ENCODE assay signal across 7 mouse cellular contexts in genomic region chr17:78201221-78202058, GRCm38 (mm10). TPM values are rescaled to one million over a fixed set of nuclear protein-coding genes. Genes with fewer than 3 reads are reported as not detected.
DNase-seq lines count a peak whose midpoint lies in the region; ATAC-seq and TF ChIP-seq lines count a peak whose summit lies in the region.

No protein-coding gene starts in this region.

- H3K9me3 ChIP-seq in forebrain, embryonic 16.5 days (ENCODE audit: control insufficient read depth, low read length), result no peaks in the 10 kb centered on the region
- no peaks in the 10 kb centered on the region for H3K9me3 ChIP-seq in intestine, postnatal 0 days (ENCODE audit: control insufficient read depth)
- H3K9me3 ChIP-seq in stomach, embryonic 15.5 days, result no peaks in the 10 kb centered on the region

- DNase-seq in 3134 (ENCODE audit: extremely low read depth, insufficient read length, low spot score) (peak; percentile 72), 3T3-L1 (ENCODE audit: low read depth, low spot score) (peak; percentile 52)
- DNase-seq in brain, embryonic 14.5 days (ENCODE audit: low read depth), result peak; percentile 62

- TF ChIP-seq CTCF in brain, embryonic 14.5 days (IDR thresholded peaks at IDR 0.05; ENCODE audit: borderline replicate concordance, extremely low read depth, insufficient read depth, insufficient read length), result no peak
- no peak for TF ChIP-seq CTCF in intestine, postnatal 0 days (IDR thresholded peaks at IDR 0.05; ENCODE audit: low read depth)

- ATAC-seq in forebrain, embryonic 16.5 days, result peak; percentile 53
- ATAC-seq in intestine, postnatal 0 days, result peak; percentile 56
- peak; percentile 25 for ATAC-seq in megakaryocyte, adult 5-6 weeks (ENCODE audit: poor library complexity, severe bottlenecking)
- peak; percentile 62 for ATAC-seq in stomach, embryonic 15.5 days (ENCODE audit: insufficient read depth, low FRiP score, low read depth)

- H3K36me3 ChIP-seq in forebrain, embryonic 16.5 days (ENCODE audit: control insufficient read depth, insufficient read depth), result no peaks in the 10 kb centered on the region
- H3K36me3 ChIP-seq in intestine, postnatal 0 days (ENCODE audit: control insufficient read depth, insufficient read depth), result no peaks in the 10 kb centered on the region
- H3K36me3 ChIP-seq in stomach, embryonic 15.5 days, result no peaks in the 10 kb centered on the region

- peak overlapping the region; percentile 83 for H3K4me2 ChIP-seq in forebrain, embryonic 16.5 days (ENCODE audit: low read length)
- peak overlapping the region; percentile 86 for H3K4me2 ChIP-seq in intestine, postnatal 0 days (replicated peaks; ENCODE audit: low read depth)
- H3K4me2 ChIP-seq in stomach, embryonic 15.5 days, result peak overlapping the region; percentile 97

- TF ChIP-seq POLR2A in brain, embryonic 14.5 days (IDR thresholded peaks at IDR 0.05; ENCODE audit: borderline replicate concordance, extremely low read depth, insufficient read depth, insufficient read length, poor library complexity, severe bottlenecking), result no peak

- H3K27me3 ChIP-seq in forebrain, embryonic 16.5 days (replicated peaks; ENCODE audit: control insufficient read depth, insufficient read depth, low read length), result no peaks in the 10 kb centered on the region
- no peaks in the 10 kb centered on the region for H3K27me3 ChIP-seq in intestine, postnatal 0 days (replicated peaks; ENCODE audit: control insufficient read depth, insufficient read depth, low read length)
- H3K27me3 ChIP-seq in stomach, embryonic 15.5 days (replicated peaks), result no peaks in the 10 kb centered on the region

- peak overlapping the region; percentile 73 for H3K4me3 ChIP-seq in forebrain, embryonic 16.5 days (replicated peaks; ENCODE audit: low read length)
- peak overlapping the region; percentile 89 for H3K4me3 ChIP-seq in intestine, postnatal 0 days (ENCODE audit: low read depth, low read length)
- peak overlapping the region; percentile 86 for H3K4me3 ChIP-seq in stomach, embryonic 15.5 days (replicated peaks)

- H3K27ac ChIP-seq in forebrain, embryonic 16.5 days (ENCODE audit: low read length), result peak overlapping the region; percentile 85; the same call in 1 of the 2 replicates
- 0 out of 2 replicates have a peak overlapping the region, but pooled peaks have one; percentile 87 for H3K27ac ChIP-seq in intestine, postnatal 0 days (ENCODE audit: low read depth, low read length)
- H3K27ac ChIP-seq in stomach, embryonic 15.5 days, result peak overlapping the region; percentile 96; the same call in 1 of the 2 replicates

- H3K9ac ChIP-seq in forebrain, embryonic 16.5 days (replicated peaks; ENCODE audit: low read depth, low read length), result peak overlapping the region; percentile 86
- H3K9ac ChIP-seq in intestine, postnatal 0 days (ENCODE audit: low read depth, low read length), result peak overlapping the region; percentile 78
- H3K9ac ChIP-seq in stomach, embryonic 15.5 days, result peak overlapping the region; percentile 73

- H3K4me1 ChIP-seq in forebrain, embryonic 16.5 days (replicated peaks; ENCODE audit: control insufficient read depth, insufficient read depth, low read length), result peaks cover 33% of the 10 kb centered on the region
- peaks cover 8% of the 10 kb centered on the region; the same call in 1 of the 2 replicates for H3K4me1 ChIP-seq in intestine, postnatal 0 days (replicated peaks; ENCODE audit: control insufficient read depth, insufficient read depth, low read length)
- H3K4me1 ChIP-seq in stomach, embryonic 15.5 days, result peaks cover 29% of the 10 kb centered on the region

- under 1% methylated on average over 39 of the region's 39 CpGs for WGBS in forebrain, embryonic 16.5 days
- WGBS in intestine, postnatal 0 days, result 2% methylated on average over 39 of the region's 39 CpGs
- WGBS in stomach, embryonic 15.5 days, result under 1% methylated on average over 39 of the region's 39 CpGs

RNA-seq across cellular contexts. Expression of gene Crim1, which starts 1.4 kb away (rescaled TPM):
- polyA plus RNA-seq in brain, embryonic 14.5 days (2012; rRNA removed), result 23.2 and 39.5 TPM in 2 replicates
- polyA plus RNA-seq in forebrain, embryonic 16.5 days (2015; fragmentation: Nextera tagmentation; extraction: Ambion mirVana), result 7.8 and 9.9 TPM in 2 replicates
- 7.7 and 9.0 TPM in 2 replicates for polyA plus RNA-seq in intestine, postnatal 0 days (2015; fragmentation: Nextera tagmentation; extraction: Ambion mirVana)
- 0.27 and 1.2 TPM in 2 replicates for total RNA-seq in megakaryocyte, adult 5-6 weeks (2015)
- 0.73 and 2.0 TPM in 2 replicates for total RNA-seq in megakaryocyte, adult 5-6 weeks (2017)
- 5.2 TPM in 2 replicates for polyA plus RNA-seq in stomach, embryonic 15.5 days (2015; fragmentation: Nextera tagmentation; extraction: Ambion mirVana)

Comparison
In these comparisons a context has a peak if more than half of its experiments do, and no peak if none do; other contexts are left out.
1. Peak in every context shown above with its lines: DNase-seq, ATAC-seq, H3K4me3 ChIP-seq and H3K27ac ChIP-seq.